Mouse (Mus musculus) heart, postnatal 10 days (tissue): Measurements from ENCODE around the gene B3gnt3. TPM values are rescaled to one million over a fixed set of nuclear protein-coding genes. Genes with fewer than 3 reads are reported as not detected.

Experiments used
- DNase-seq, 2 experiments: peaks; one replicate each; pipeline ENCODE4 v3.0.0; 2021
- intact Hi-C: fragments of 180-260 bp; cut with DNase I; formaldehyde crosslinking; loops from one replicate; pipeline ENCODE4 v1.15.1; 2025
- total RNA-seq, 2 experiments: library from RNA; stranded (reverse); gene quantifications; 2 replicates each; pipeline ENCODE4 v1.2.3; 2021

B3gnt3 gene
- total RNA-seq, 2 experiments from 2014 or later: 12.0 to 12.2 TPM

GRCm38 (mm10) chr8:71658515-71659049 is 43.0 kb downstream of the B3gnt3 start:
- no peak for DNase-seq
- intact Hi-C loops: no loop called here

- DNase-seq: no peak
- intact Hi-C loops: no loop called here
These were observed 43.8 kb downstream of the B3gnt3 start for GRCm38 (mm10) chr8:71657816-71658215.

- intact Hi-C loops: no loop called here
- no peak for DNase-seq
These were observed 47.0 kb downstream of the B3gnt3 start for GRCm38 (mm10) chr8:71654600-71654999.

- DNase-seq: no peak
- intact Hi-C loops: no loop called here
These were observed 56.1 kb downstream of the B3gnt3 start for GRCm38 (mm10) chr8:71645510-71645909.

Other genes with a start within 250 kb of the B3gnt3 start
- 10 to 100 TPM; 31.7 to 34.6 TPM for gene Abhd8, start 238.1 kb downstream of the B3gnt3 start, total RNA-seq
- gene Mrpl34, start 236.8 kb downstream of the B3gnt3 start, total RNA-seq: 100 to 1,000 TPM; 103 to 116 TPM
- 10 to 100 TPM; 37.8 to 39.1 TPM for gene Dda1, start 232.6 kb downstream of the B3gnt3 start, total RNA-seq
- 10 to 100 TPM; 14.6 to 15.3 TPM for gene Ano8, start 215.8 kb downstream of the B3gnt3 start, total RNA-seq
- 10 to 100 TPM; 19.7 to 22.1 TPM for gene Gtpbp3, start 213.7 kb downstream of the B3gnt3 start, total RNA-seq
- gene Plvap, start 190.0 kb downstream of the B3gnt3 start, total RNA-seq: 10 to 100 TPM; 21.8 to 22.0 TPM
- under 1 TPM in 1 of 2 experiments, not detected in 1; 0.17 TPM for gene Ccdc194, start 176.1 kb downstream of the B3gnt3 start, total RNA-seq
- gene Bst2, start 164.3 kb downstream of the B3gnt3 start, total RNA-seq: 10 to 100 TPM; 13.0 to 13.5 TPM
- gene Mvb12a, start 158.9 kb downstream of the B3gnt3 start, total RNA-seq: 10 to 100 TPM; 30.2 to 32.5 TPM
- under 1 TPM in 1 of 2 experiments, not detected in 1; 0.27 TPM for gene Tmem221, start 142.9 kb downstream of the B3gnt3 start, total RNA-seq
- gene Nxnl1, start 135.2 kb downstream of the B3gnt3 start, total RNA-seq: under 1 TPM in 1 of 2 experiments, not detected in 1; 0.12 TPM
- 100 to 1,000 TPM; 118 to 120 TPM for gene Slc27a1, start 132.9 kb downstream of the B3gnt3 start, total RNA-seq
- 10 to 100 TPM; 78.8 to 87.3 TPM for gene Pgls, start 109.6 kb downstream of the B3gnt3 start, total RNA-seq
- 1 to 10 TPM in 1 of 2 experiments, under 1 TPM in 1; 0.81 to 1.3 TPM for gene Fam129c, start 104.1 kb downstream of the B3gnt3 start, total RNA-seq
- gene Colgalt1, start 90.8 kb downstream of the B3gnt3 start, total RNA-seq: 10 to 100 TPM; 46.3 to 54.9 TPM
- 1 to 10 TPM; 1.1 to 1.5 TPM for gene Unc13a, start 30.0 kb downstream of the B3gnt3 start, total RNA-seq
- 10 to 100 TPM; 14.3 to 15.0 TPM for gene Jak3, start 25.5 kb downstream of the B3gnt3 start, total RNA-seq
- gene Insl3, start 12.6 kb downstream of the B3gnt3 start, total RNA-seq: 1 to 10 TPM; 5.1 to 5.4 TPM
- 1 to 10 TPM; 1.3 to 2.4 TPM for gene Fcho1, start 23.9 kb upstream of the B3gnt3 start, total RNA-seq
- 1 to 10 TPM; 6.7 to 8.5 TPM for gene Zfp709, start 180.2 kb upstream of the B3gnt3 start, total RNA-seq
- 1 to 10 TPM; 3.0 to 4.4 TPM for gene Zfp882, start 206.8 kb upstream of the B3gnt3 start, total RNA-seq
- gene Zfp617, start 206.8 kb upstream of the B3gnt3 start, total RNA-seq: 10 to 100 TPM; 27.3 to 32.6 TPM
- 1 to 10 TPM; 9.5 to 10.0 TPM for gene Zfp961, start 249.2 kb upstream of the B3gnt3 start, total RNA-seq